Mouse (Mus musculus) urinary bladder, postnatal 25 days (tissue): ENCODE results near the gene Gm20422.

Experiments
- DNase-seq: peaks from one replicate; pipeline ENCODE4 v3.0.0; 2022; ENCODE audit warnings: low spot score

The Gm20422 gene

GRCm38 (mm10) chr8:69774503-69775148 lies at the start of gene Gm20422:
Gm20422 (minus strand) TSS chr8:69774886.
- peak; percentile 76 for DNase-seq

- DNase-seq = peak; percentile 58
Observed at GRCm38 (mm10) chr8:69822386-69823191, 47.9 kb upstream of the Gm20422 start, which contains the start of gene Lpar2. Lpar2 (plus strand) TSS chr8:69822429.

GRCm38 (mm10) chr8:69821971-69822385 lies 47.3 kb upstream of the Gm20422 start:
- DNase-seq = peak; percentile 28

- DNase-seq = no peak
Observed at GRCm38 (mm10) chr8:69820466-69820865, 45.8 kb upstream of the Gm20422 start.

- DNase-seq = no peak
Observed at GRCm38 (mm10) chr8:69815396-69815795, 40.7 kb upstream of the Gm20422 start.

- DNase-seq = no peak
Observed at GRCm38 (mm10) chr8:69814881-69815280, 40.2 kb upstream of the Gm20422 start.

GRCm38 (mm10) chr8:69809820-69810219 lies 35.1 kb upstream of the Gm20422 start:
- DNase-seq = no peak

- DNase-seq = no peak
Observed at GRCm38 (mm10) chr8:69808864-69809403, 34.2 kb upstream of the Gm20422 start.

GRCm38 (mm10) chr8:69808094-69808863 lies 33.6 kb upstream of the Gm20422 start, which contains the start of gene Gmip:
Gmip (plus strand) TSS chr8:69808679.
- DNase-seq = peak; percentile 77

GRCm38 (mm10) chr8:69807236-69807635 lies 32.5 kb upstream of the Gm20422 start:
- no peak for DNase-seq

- DNase-seq = no peak
Observed at GRCm38 (mm10) chr8:69805491-69805890, 30.8 kb upstream of the Gm20422 start.

GRCm38 (mm10) chr8:69805086-69805485 lies 30.4 kb upstream of the Gm20422 start:
- DNase-seq = no peak

- DNase-seq = peak; percentile 1
Observed at GRCm38 (mm10) chr8:69804537-69804936, 29.9 kb upstream of the Gm20422 start.

- peak; percentile 2 for DNase-seq
Observed at GRCm38 (mm10) chr8:69803366-69803765, 28.7 kb upstream of the Gm20422 start.

GRCm38 (mm10) chr8:69802216-69802615 lies 27.5 kb upstream of the Gm20422 start:
- peak; percentile 1 for DNase-seq

- DNase-seq = peak; percentile 1
Observed at GRCm38 (mm10) chr8:69801796-69802195, 27.1 kb upstream of the Gm20422 start.

GRCm38 (mm10) chr8:69799946-69800345 lies 25.3 kb upstream of the Gm20422 start:
- DNase-seq = no peak

GRCm38 (mm10) chr8:69799261-69799660 lies 24.6 kb upstream of the Gm20422 start:
- peak; percentile 2 for DNase-seq

GRCm38 (mm10) chr8:69797661-69798060 lies 23.0 kb upstream of the Gm20422 start:
- peak; percentile 1 for DNase-seq

GRCm38 (mm10) chr8:69796721-69797345 lies 22.1 kb upstream of the Gm20422 start:
- DNase-seq = peak; percentile 1

- DNase-seq = peak; percentile 2
Observed at GRCm38 (mm10) chr8:69794901-69795300, 20.2 kb upstream of the Gm20422 start.

GRCm38 (mm10) chr8:69794096-69794495 lies 19.4 kb upstream of the Gm20422 start:
- DNase-seq = no peak
